Mouse (Mus musculus) layer of hippocampus, postnatal 36 days (tissue): ENCODE measurements around the gene Tmem222. TPM values are rescaled to one million over a fixed set of nuclear protein-coding genes. Genes with fewer than 3 reads are reported as not detected.
A peak's percentile ranks its signal among the peaks of the same experiment; 100 is the strongest.

ENCODE experiments used
- DNase-seq, 2 experiments: peaks; one replicate each; pipeline ENCODE4 v3.0.0; 2022
- total RNA-seq, 2 experiments: library from RNA; stranded (reverse); gene quantifications; 2 replicates each; pipeline ENCODE4 v1.2.3; 2021

The Tmem222 gene
- total RNA-seq, 2 experiments from 2014 or later: 85.0 to 92.1 TPM

DNA sequence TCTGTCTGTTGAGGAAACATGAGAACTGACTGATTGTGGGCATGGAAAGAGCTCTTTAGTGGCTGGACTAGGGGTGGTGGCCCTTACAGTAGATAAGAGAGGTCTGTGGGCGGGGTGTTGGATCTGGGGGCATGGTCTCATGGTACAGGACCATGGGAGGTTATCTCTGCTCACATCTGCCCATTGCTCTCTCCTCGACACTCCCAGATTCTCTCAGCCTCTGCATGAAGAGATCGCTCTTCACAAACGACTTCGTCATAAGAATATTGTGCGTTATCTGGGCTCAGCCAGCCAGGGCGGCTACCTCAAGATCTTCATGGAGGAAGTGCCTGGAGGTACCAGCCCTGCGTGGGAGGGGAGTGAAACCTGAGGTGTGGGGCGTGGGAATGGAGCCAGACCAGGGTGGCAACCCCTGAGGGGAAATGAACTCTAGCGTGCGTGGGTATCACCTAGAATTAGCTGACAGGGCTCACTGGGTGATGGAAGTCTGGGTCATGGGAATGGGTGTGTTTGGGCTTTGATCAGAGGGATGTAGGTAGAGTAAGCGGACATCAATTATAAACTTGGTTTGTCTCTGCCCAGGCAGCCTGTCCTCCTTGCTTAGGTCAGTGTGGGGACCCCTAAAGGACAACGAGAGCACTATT lies 29.7 kb downstream of the Tmem222 start:
- no peak for DNase-seq

DNA sequence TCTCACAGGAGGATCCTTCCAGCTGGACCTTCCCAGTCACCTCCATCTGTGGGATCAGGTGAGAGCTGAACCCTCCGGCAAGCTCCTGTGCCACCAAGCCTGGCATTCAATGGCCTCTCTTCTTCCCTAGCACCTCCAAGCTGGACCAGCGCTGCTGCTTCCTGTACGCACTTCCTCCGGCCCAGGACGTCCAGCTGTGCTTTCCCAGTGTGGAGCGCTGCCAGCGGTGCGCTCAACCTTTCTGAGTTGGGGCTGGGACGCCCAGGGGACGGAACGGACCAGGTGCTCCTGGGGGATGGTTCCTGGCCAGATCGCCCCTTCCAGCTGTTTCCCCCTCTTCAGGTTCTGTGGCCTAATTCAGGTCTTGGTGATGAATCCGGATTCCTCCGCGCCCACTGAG lies 30.5 kb downstream of the Tmem222 start:
- DNase-seq: no peak

DNA sequence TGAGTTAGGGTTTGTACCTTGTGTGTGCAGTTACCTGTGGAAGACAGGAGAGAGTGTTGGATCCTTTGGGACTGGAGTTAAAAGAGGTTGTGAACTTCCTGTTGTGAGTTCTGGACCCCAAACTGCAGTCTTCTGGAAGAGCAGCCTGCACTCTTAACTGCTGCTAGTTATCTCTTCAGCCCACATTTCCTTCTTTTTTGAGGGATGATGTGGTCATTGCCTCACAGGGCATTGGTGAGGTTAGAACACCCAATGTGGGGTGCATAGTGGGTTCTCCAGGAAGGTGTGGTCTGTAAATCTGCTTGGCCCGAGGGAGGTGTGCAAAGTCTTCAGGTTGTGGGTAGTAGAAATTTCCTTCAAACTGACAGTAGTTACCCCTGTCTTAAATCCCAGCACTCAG lies 33.3 kb downstream of the Tmem222 start:
- no peak for DNase-seq

DNA sequence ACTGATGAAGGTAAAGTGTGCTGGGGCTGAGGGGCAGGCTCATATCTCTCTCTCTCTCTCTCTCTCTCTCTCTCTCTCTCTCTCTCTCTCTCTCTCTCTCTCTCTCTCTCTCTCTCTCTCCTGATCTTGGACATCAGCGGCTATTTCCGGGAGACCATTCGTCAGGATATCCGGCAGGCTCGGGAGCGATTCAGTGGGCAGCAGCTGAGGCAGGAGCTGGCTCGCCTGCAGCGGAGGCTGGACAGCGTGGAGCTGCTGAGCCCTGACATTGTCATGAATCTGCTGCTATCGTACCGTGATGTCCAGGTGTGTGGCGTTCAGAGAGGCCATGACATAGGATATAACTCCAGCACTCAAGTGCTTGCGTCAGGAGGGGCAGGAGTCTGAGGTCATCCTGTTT lies 34.1 kb downstream of the Tmem222 start:
- no peak for DNase-seq

DNA sequence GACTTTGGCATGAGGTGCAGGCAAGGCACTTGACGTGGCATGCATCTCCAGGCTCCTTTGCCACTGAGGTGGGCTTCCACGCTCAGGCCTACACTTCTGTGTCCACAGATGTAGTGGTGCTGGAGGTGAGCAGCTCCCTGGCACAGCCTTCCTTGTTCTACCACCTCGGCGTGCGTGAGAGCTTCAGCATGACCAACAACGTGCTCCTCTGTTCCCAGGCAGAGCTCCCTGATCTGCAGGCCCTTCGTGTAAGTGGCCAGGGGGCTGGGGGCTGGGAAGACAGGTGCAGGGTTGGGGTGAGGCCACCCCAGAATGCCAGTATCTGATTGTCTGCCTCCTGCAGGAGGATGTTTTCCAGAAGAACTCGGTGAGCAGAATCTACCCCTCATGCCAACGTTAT lies 34.9 kb downstream of the Tmem222 start:
- no peak for DNase-seq

DNA sequence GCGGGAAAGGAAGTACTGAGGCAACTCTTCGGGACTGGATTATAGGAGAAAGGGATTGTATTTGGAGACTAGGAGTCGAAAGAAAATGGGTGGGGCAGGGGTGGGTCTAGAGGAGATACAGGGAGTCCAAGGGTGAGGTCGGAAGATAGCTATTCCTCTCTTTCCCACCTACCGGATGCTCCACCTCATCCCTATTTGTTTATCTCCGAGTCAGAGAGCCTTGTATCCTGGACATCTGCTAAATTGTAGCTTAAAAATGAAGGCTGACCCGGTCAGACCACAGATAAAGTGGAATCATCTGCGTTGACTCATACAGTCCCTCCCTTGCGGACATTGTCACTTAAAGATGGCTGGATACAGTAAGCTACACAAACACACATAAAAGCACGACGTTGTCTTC lies 35.7 kb downstream of the Tmem222 start:
- no peak for DNase-seq

DNA sequence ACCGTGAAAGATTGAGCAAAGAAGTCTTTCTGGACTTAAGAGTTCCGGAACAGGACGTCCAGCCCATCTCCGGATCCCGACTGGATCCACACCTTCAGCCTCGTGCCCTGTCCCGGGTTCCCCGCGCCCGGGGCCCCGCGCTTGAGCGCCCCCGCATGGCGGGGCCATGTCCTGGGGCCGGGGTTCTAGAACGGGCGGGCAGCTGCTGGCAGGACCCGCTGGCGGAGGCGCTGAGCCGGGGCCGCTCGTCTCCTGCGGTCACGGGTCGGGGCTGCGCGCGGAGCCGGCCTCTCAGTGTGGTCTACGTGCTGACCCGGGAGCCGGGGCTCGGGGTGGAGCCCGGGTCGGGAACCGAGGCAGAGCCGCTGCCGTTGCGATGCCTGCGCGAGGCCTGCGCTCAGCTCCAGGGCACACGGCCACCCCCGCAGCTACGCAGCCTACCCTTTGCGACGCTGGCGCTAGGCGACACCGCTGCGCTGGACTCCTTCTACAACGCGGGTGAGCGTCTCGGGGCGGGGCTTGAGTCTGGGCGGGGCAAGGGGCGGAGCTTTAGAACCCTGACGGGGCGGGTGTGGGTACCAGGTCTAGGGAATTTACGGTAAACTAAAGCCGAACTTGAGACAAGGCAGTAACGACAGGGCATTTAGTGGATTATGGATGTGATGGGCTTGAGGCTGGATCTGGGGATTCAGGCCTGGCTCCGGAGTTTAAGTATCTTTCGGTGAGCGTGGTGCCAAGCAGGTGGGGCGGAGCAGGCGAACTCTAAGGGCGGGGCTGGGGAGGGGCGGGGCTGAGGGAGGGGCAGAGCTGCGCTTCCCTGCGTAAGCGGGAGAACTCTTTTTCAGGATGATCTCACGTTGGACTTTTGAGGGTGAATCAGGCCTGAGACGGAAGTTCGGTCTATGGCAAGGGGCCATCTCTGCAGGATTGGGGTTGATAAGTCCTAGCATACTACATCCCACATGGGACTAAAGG lies 36.4 kb downstream of the Tmem222 start:
- peak; percentile 87 to 88 for DNase-seq

DNA sequence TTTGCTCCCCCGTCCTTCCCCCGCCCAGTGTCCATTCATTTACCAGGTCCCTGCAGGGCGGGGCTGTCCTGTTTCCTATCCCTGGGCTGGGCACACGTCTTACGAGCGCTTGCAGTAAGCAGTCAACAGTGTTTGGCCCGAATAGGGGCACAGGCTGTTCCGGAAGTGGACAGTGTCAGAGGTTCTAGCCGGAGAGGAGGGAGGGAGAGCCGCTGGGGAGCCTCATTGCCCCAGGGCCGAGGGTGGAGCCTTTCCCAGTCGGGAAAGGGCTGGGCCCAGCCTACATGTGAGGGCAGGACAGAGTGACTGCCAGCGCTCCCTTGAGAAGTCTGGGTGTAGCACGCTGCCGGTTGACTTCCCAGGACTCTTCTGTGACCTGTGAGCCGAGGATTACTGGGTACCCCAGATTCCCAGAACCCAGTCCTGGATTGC lies 37.1 kb downstream of the Tmem222 start, which contains the start of gene Map3k6:
Map3k6 (plus strand) TSS at position 329 of the 432 bp plus-strand sequence.
- no peak for DNase-seq

DNA sequence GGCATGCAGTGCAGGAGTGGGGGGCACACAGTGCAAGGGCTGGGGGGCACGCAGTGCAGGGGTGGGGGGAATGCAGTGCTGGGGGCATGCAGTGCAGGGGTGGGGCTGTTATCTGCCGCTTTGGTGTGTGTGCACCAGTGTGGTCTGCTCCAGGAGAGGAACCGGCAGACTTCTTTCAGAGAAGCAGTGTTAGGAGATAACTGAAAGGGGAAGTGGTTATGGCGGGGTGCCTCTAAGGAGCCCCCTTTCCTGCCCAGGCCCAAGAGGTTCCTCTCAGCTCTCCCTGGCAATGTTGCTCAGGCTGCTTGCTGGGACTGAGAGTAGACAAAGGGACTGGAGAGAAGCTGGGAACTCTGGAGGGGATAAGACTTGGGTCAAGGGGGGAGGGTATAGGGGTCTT lies 39.7 kb downstream of the Tmem222 start:
- DNase-seq: no peak

DNA sequence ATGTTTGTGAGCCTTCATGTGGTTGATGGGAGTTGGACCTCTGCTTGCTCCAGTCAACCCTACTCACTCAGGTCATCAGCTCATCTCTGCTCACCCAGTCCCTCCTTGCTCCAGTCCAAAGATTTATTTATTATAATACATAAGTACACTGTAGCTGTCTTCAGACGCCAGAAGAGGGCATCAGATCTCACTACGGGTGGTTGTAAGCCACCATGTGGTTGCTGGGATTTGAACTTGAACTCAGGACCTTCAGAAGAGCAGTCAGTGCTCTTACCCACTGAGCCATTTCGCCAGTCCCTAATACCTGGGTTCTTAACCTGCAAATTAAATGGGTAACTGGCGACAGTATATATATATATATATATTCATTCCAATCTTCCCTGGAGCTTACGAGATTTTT lies 42.2 kb downstream of the Tmem222 start:
- no peak for DNase-seq

DNA sequence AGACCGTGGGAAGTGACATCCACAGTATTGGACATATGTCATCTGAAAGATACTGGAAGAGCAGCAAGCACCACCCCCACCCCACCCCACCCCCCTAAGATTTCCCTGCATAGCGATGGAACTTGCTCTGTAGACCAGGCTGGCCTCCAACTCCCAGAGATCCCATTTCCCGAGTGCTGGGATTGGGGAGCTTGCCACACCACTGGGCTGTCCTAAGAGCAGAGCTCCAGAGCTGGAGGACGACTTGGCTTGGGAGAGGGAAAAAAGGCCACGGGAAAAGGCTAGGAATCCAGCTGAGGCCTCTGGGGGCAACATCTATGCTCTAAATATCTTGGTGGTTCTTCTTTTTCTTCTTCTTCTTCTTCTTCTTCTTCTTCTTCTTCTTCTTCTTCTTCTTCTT lies 42.8 kb downstream of the Tmem222 start:
- DNase-seq: no peak

DNA sequence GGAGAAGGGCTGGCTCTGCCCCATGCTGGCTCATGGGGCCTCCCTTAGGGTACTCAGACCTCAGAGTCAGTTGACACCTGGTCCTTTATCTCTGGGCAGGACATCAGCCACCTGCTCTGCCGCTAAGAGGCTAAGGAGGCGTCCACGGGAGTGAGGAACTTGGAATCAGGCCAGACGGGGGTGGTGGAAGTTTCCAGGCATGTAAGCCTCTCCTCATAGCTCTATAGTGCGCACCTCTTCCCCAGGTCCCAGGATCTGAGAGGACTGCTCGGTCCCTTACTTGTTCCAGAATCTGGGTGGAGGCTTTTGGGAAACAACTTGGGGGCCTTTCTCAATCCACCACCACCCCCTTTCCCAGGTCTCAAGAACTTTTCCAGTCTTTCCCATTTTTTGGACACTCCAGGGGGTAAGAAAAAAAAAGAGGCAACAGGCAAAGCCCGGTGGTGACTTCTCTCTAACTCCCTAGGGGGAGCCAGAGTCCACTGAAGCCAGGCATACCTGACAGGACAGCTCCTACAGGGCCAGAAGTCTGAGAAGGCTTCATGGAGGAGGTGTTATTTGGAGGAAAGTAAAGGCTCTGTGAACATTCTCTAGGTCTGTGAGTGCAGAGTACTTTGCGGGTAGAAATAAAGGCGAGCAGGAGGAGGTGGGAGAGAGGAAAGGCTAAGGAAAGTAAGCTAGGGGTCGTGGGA lies 44.2 kb downstream of the Tmem222 start:
- no peak for DNase-seq

DNA sequence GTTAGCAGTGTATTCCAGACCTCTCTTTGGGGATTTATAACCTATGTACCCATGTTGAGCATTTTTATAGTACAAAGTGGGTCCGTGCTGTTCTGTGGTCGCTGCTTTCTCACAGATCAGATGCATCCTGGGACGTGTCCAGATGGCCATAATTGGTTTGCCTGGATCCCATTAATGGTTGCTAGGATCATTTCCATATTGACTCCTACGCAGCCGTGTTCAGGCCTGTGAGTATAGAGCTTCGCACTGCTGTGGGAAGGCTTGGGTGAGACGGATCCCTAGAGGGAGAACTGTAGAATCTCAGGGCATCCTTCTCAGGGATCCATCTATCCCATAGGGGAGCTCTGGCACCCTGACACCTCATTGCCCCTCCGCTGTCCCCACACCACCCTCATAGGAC lies 48.0 kb downstream of the Tmem222 start:
- DNase-seq: no peak

DNA sequence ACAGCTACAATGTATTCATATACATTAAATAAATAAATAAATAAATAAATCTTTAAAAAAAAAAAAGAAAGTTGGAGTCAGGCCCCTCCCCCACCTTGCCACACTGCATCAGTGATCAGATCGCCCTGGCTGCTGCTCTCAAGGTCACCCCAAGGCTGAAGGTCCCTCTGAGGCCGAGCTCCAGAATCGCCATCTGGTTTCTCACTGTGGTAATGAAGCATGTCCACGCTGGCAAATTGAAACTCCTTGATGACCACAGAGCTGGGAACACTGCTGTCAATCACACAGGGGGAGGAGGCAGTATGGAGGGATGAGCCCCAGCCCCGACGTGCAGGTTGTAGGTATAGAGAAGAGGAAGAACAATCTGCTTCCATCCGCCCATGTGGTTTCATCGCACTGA lies 50.0 kb downstream of the Tmem222 start:
- no peak for DNase-seq

DNA sequence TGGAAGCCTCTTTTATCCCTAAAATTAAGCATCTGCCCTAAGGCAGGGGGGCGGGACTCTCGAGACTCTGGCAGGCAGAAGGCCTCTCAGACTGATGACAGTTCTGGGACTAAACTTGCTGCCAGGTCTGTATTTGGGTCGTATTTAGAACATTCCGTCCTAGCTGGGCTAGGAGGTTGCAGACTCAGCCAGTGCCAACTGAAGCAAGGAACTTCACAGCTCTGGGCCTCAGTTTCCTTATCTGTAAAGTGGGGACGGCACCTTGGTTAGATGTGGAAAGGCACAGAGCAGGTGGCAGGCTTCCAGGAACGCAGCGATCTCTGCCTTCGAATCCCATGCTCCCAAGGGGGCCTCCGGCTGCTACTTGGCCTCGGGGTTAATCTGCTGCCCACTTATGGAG lies 51.5 kb downstream of the Tmem222 start:
- DNase-seq: no peak

DNA sequence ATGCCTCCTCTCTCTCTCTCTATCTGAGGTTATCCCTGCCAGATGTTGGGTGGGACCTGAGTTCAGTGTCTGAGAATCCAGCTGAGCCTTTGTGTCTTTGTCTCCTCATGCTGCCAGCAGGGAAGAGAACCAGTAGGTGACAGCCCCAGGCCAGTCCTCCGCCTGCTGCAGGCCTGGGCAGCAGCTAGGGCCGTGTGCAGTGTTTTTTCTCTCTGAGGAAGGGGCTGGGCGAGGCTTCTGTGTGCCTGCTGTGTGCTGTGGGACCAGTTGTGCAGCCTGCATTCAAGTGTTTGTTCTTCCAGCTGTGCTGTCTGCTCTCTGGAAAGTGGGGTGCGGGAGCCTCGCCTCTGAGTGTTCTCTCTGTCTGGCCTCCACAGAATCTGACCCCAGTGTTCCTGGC lies 53.7 kb downstream of the Tmem222 start:
- DNase-seq: no peak

DNA sequence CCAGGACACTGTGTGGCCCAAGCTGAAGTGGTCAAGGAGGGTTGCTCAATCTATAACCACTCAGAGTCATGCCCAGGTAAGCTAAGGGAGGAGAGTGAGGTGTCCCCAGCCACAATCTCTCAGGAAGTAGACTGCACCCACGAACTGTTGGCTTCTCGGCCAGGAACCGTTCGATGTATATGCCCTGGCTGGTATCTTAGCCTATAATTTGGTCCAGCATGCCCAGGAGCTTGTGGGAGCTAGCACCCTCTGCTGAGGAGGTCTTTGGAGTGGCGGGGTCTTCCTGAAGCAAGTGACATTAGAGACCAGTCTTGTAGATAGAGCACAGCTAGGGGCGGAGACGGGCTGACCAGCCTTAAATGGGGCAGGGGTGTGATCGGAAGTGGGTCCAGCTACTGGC lies 55.9 kb downstream of the Tmem222 start:
- DNase-seq: no peak

DNA sequence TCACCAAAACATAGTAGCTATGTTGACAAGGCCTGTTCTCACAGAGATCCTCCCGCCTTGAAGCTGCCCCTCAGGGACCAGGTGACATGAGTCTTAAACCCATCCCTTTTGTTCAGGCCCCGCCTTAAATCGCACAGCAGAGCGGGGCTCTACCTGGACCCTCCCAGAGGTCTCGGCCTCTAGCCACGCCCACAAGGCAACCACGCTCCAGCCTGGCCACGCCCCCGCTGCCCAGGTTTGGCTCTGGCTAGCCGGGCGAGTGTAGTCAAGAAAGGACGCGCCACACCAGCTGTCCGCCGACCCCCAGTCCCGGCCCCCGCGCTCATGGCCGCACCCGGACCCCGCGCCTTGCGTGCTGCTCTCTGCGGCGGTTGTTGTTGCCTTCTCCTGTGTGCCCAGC lies 56.9 kb downstream of the Tmem222 start:
- DNase-seq: no peak

DNA sequence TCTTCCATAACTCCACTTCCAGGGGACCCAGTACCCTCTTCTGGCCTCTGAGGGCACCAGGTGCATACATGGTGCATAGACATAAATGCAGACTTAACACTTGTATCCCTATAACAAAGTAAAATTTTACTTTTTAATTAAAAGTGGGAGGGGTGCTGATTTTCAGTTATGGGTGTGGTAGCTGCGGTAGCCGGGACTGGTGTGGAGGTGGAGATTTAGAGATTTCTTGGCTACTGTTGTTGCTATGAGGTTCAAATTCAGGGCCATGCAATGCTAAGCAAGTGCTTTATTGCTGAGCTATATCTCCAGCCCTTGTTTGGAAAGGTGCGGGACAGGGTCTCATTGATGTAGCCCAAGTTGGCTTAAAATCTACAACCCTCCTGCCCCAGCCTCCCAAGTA lies 58.8 kb downstream of the Tmem222 start:
- no peak for DNase-seq

DNA sequence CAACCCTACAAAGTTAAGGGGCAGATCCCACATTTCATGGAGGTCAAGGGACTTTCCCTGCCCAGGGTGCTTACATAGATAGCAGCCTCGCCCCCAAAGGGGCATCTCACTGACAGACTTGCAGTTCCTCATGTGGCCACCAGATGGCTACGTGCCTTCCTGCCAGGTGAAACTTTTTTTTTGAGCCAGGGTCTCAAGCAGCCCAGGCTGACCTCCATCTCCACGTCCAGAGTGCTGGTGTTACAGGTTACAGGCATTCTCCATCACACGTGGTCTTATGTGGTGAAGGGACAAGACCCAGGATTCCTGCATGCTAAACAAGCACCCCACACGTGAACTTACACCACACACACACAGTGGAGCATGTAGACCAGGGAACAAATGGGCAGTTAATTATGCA lies 60.0 kb downstream of the Tmem222 start:
- DNase-seq: peak; percentile 39 to 50
